Mouse (Mus musculus) lung, adult 2 months (tissue): Measurements from ENCODE around the gene Add3. TPM values are rescaled to one million over a fixed set of nuclear protein-coding genes. Genes with fewer than 3 reads are reported as not detected.

Experiments used
- DNase-seq: peaks from one replicate; pipeline ENCODE4 v3.0.0; 2022
- H3K4me1 ChIP-seq: fragments of 200-500 bp; 2 replicates; pipeline ENCODE4 v1.6.1; 2011; ENCODE audit warnings: low read length; ENCODE audit not compliant: control insufficient read depth, insufficient read depth
- H3K4me3 ChIP-seq: fragments of 200-500 bp; replicated peaks from 2 replicates; pipeline ENCODE3; 2011; ENCODE audit warnings: low read depth, mild to moderate bottlenecking, control low read depth, low read length; ENCODE audit errors: extremely low read depth
- CTCF ChIP-seq: fragments of 200-500 bp; IDR thresholded peaks from 2 replicates; pipeline ENCODE4 v1.5.1; 2011; ENCODE audit warnings: mild to moderate bottlenecking, low read length, control low read depth; ENCODE audit not compliant: insufficient read depth
- POLR2A ChIP-seq: fragments of 200-500 bp; IDR thresholded peaks from 2 replicates; pipeline ENCODE4 v1.6.1; 2011; ENCODE audit warnings: low read depth, mild to moderate bottlenecking, control low read depth, low read length, borderline replicate concordance; ENCODE audit errors: extremely low read depth
- WGBS: fragments of 180-500 bp; shearing (Covaris S2); methylation state at CpG from one replicate; pipeline ENCODE4 v1.1.7; 2018; 5-methylcytosine and 5-hydroxymethylcytosine counted together
- polyA plus RNA-seq: library from polyadenylated mRNA; depleted of rRNA; stranded (reverse); fragments of >200 nt; gene quantifications from 2 replicates; pipeline ENCODE4 v1.2.3, GENCODE M21; 2012

Add3 gene
- polyA plus RNA-seq, 1 experiment, result 53.0 TPM

- peaks cover 13% of the 10 kb centered on the region for H3K4me1 ChIP-seq
- no peak for DNase-seq
- WGBS, result 67% methylated on average over 3 of the region's 3 CpGs
- no peak overlapping the region for H3K4me3 ChIP-seq
- TF ChIP-seq CTCF, result no peak
- no peak for TF ChIP-seq POLR2A
Measured at GRCm38 (mm10) chr19:53156361-53156760, 16.1 kb downstream of the Add3 start.

- Histone ChIP-seq H3K4me1 (peaks cover 12% of the 10 kb centered on the region), H3K4me3 (no peak overlapping the region)
- no peak for TF ChIP-seq CTCF
- TF ChIP-seq POLR2A, result no peak
- DNase-seq, result no peak
- WGBS, result 39% methylated on average over 5 of the region's 5 CpGs
Measured at GRCm38 (mm10) chr19:53157176-53157575, 16.9 kb downstream of the Add3 start.

- WGBS, result 70% methylated on average over 7 of the region's 7 CpGs
- TF ChIP-seq CTCF, result no peak
- TF ChIP-seq POLR2A, result no peak
- DNase-seq, result no peak
- Histone ChIP-seq H3K4me1 (peaks cover 5% of the 10 kb centered on the region), H3K4me3 (no peak overlapping the region)
Measured at GRCm38 (mm10) chr19:53159351-53159750, 19.1 kb downstream of the Add3 start.

GRCm38 (mm10) chr19:53162927-53163326, 22.7 kb downstream of the Add3 start:
- WGBS, result 64% methylated on average over 6 of the region's 6 CpGs
- no peak for DNase-seq
- TF ChIP-seq CTCF (no peak), POLR2A (no peak)
- Histone ChIP-seq H3K4me3 (no peak overlapping the region), H3K4me1 (peaks cover 9% of the 10 kb centered on the region)

GRCm38 (mm10) chr19:53164645-53165044, 24.4 kb downstream of the Add3 start:
- H3K4me3 ChIP-seq, result no peak overlapping the region
- 68% methylated on average over 7 of the region's 7 CpGs for WGBS
- TF ChIP-seq POLR2A (no peak), CTCF (no peak)
- peaks cover 9% of the 10 kb centered on the region for H3K4me1 ChIP-seq
- DNase-seq, result no peak

GRCm38 (mm10) chr19:53165305-53166240, 25.3 kb downstream of the Add3 start:
- Histone ChIP-seq H3K4me1 (peaks cover 9% of the 10 kb centered on the region), H3K4me3 (no peak overlapping the region)
- 13% methylated on average over 4 of the region's 4 CpGs for WGBS
- no peak for DNase-seq
- TF ChIP-seq POLR2A, result no peak
- TF ChIP-seq CTCF, result no peak

GRCm38 (mm10) chr19:53166367-53166766, 26.1 kb downstream of the Add3 start:
- WGBS, result 89% methylated on average over 10 of the region's 10 CpGs
- Histone ChIP-seq H3K4me3 (no peak overlapping the region), H3K4me1 (peaks cover 9% of the 10 kb centered on the region)
- TF ChIP-seq POLR2A (no peak), CTCF (no peak)
- DNase-seq, result no peak

- DNase-seq, result no peak
- TF ChIP-seq POLR2A (no peak), CTCF (no peak)
- 66% methylated on average over 5 of the region's 5 CpGs for WGBS
Measured at GRCm38 (mm10) chr19:53168576-53168975, 28.3 kb downstream of the Add3 start.

GRCm38 (mm10) chr19:53170651-53171050, 30.4 kb downstream of the Add3 start:
- DNase-seq, result no peak
- TF ChIP-seq CTCF (no peak), POLR2A (no peak)
- peaks cover 3% of the 10 kb centered on the region; the same call in 1 of the 2 replicates for H3K4me1 ChIP-seq
- 37% methylated on average over 5 of the region's 5 CpGs for WGBS
- H3K4me3 ChIP-seq, result no peak overlapping the region

More at GRCm38 (mm10) chr19:53168576-53168975, 28.3 kb downstream of the Add3 start:
- Histone ChIP-seq H3K4me3 (no peak overlapping the region), H3K4me1 (peaks cover 6% of the 10 kb centered on the region)

- no peak for TF ChIP-seq POLR2A
- no peak for TF ChIP-seq CTCF
- no peak for DNase-seq
- Histone ChIP-seq H3K4me3 (no peak overlapping the region), H3K4me1 (peaks cover 3% of the 10 kb centered on the region; the same call in 1 of the 2 replicates)
- WGBS, result 46% methylated on average over 2 of the region's 2 CpGs
Measured at GRCm38 (mm10) chr19:53174034-53174433, 33.8 kb downstream of the Add3 start.
